17 mouse cellular contexts compared by ENCODE assay signal in the genomic region with DNA sequence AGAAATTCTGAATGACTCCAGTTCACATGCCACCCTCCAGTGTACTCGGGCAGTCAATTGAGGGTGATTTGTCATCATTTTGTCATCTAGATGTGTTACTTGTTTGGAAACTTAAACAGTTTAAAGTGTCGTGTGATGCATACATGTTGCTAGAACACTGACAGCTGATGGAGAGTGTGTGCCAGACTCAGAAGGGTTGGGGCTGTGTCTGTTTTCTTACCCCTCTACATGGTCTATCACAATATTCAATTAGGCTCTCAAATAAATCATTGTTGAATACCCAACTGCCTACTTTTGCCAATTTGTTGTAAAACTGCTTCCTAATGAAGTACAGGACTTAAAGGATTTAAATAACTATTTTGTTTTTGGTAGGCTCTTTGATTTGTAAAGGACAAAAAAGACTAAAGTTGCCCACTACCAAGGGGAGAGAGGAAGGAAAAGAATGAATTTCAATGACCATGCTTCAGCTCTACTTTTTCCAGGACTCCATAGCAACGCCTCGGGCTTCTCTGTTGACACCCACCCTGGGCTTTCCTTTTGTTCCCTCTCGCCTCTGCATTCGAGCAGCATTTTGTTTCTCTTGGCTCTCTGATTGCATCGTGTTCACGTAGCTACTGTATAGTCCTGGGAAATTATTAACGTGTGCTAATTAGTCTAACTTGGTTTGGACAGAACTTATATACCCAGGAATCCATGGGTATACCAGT. TPM values are rescaled to one million over a fixed set of nuclear protein-coding genes. Genes with fewer than 3 reads are reported as not detected.
DNase-seq lines count a peak whose midpoint lies in the region; ATAC-seq and TF ChIP-seq lines count a peak whose summit lies in the region.
"Had no signal": no experiment of that assay in that cellular context is flagged by ENCODE, and none has a peak within 500 bp of the region (broad histone marks: within the 10 kb centered on the region; RNA-seq: fewer than 3 reads in every experiment).

No protein-coding gene starts in this region.

- no peak for DNase-seq in left cerebral cortex, adult 2 months (ENCODE audit: extremely low spot score in 1 of 2, low spot score in 2 of 2)
- no peak for DNase-seq in left cerebral cortex, adult 8-10 months (ENCODE audit: low spot score in 2 of 2)
- DNase-seq in hindbrain, embryonic 11.5 days (ENCODE audit: low spot score), result peak; percentile 40
- DNase-seq in urinary bladder, adult 18-20 months (ENCODE audit: low spot score in 2 of 2), result no peak
- no peak for DNase-seq in cerebellum, postnatal 14 days
- DNase-seq in heart, postnatal 25 days (ENCODE audit: low spot score), result no peak
- DNase-seq: adrenal gland, adult 8-10 months; B cell, adult 2 months; cerebellum, postnatal 25 days; heart, adult 11 months; heart, postnatal 10 days; kidney, adult 8-10 months; right cerebral cortex, adult 18-20 months; thymus, postnatal 4 days had no signal

- no peak for TF ChIP-seq CTCF in left cerebral cortex, adult 2 months (IDR thresholded peaks at IDR 0.05)

- WGBS in hindbrain, embryonic 11.5 days, result 34% methylated on average over 9 of the region's 9 CpGs
- WGBS in midbrain, embryonic 13.5 days, result 31% methylated on average over 9 of the region's 9 CpGs

- ATAC-seq in hindbrain, embryonic 11.5 days (ENCODE audit: low FRiP score), result peak; percentile 76
- ATAC-seq in midbrain, embryonic 13.5 days, result peak; percentile 83

- intact Hi-C loops in left cerebral cortex, adult 2 months (cut with DNase I), result no loop called here
- intact Hi-C loops in heart, postnatal 25 days (cut with DNase I), result no loop called here

- H3K4me1 ChIP-seq in hindbrain, embryonic 11.5 days (replicated peaks; ENCODE audit: control insufficient read depth, insufficient read depth, low read length), result no peaks in the 10 kb centered on the region; the same call in 1 of the 2 replicates
- peaks cover 13% of the 10 kb centered on the region for H3K4me1 ChIP-seq in midbrain, embryonic 13.5 days (replicated peaks)
- H3K4me1 ChIP-seq: megakaryocyte, embryonic 14.5 days had no signal

- no peak overlapping the region for H3K4me3 ChIP-seq in left cerebral cortex, adult 2 months
- H3K4me3 ChIP-seq in hindbrain, embryonic 11.5 days (ENCODE audit: low read depth, low read length), result no peak overlapping the region
- H3K4me3 ChIP-seq in midbrain, embryonic 13.5 days (replicated peaks), result no peak overlapping the region
- H3K4me3 ChIP-seq: embryonic facial prominence, embryonic 15.5 days; megakaryocyte, embryonic 14.5 days had no signal

- no peaks in the 10 kb centered on the region for H3K36me3 ChIP-seq in hindbrain, embryonic 11.5 days (ENCODE audit: control insufficient read depth, insufficient read depth, low read length)
- H3K36me3 ChIP-seq in midbrain, embryonic 13.5 days, result peaks cover 12% of the 10 kb centered on the region

- H3K27me3 ChIP-seq in hindbrain, embryonic 11.5 days (ENCODE audit: control insufficient read depth, insufficient read depth, low read length), result no peaks in the 10 kb centered on the region
- no peaks in the 10 kb centered on the region for H3K27me3 ChIP-seq in midbrain, embryonic 13.5 days
- H3K27me3 ChIP-seq: embryonic facial prominence, embryonic 15.5 days; megakaryocyte, embryonic 14.5 days had no signal

- no peak overlapping the region for H3K4me2 ChIP-seq in hindbrain, embryonic 11.5 days (replicated peaks; ENCODE audit: low read depth, low read length)
- no peak overlapping the region for H3K4me2 ChIP-seq in midbrain, embryonic 13.5 days (replicated peaks)
- H3K4me2 ChIP-seq: embryonic facial prominence, embryonic 15.5 days had no signal

- no peak overlapping the region for H3K9ac ChIP-seq in hindbrain, embryonic 11.5 days (ENCODE audit: low read depth, low read length)
- H3K9ac ChIP-seq in midbrain, embryonic 13.5 days (replicated peaks), result no peak overlapping the region
- H3K9ac ChIP-seq: embryonic facial prominence, embryonic 15.5 days had no signal

- peak overlapping the region; percentile 4; the same call in 1 of the 2 replicates for H3K27ac ChIP-seq in left cerebral cortex, adult 2 months
- H3K27ac ChIP-seq in hindbrain, embryonic 11.5 days (ENCODE audit: low read depth, low read length), result peak overlapping the region; percentile 7; the same call in 1 of the 2 replicates
- H3K27ac ChIP-seq in midbrain, embryonic 13.5 days, result no peak overlapping the region
- H3K27ac ChIP-seq: embryonic facial prominence, embryonic 15.5 days had no signal

- H3K9me3 ChIP-seq in hindbrain, embryonic 11.5 days (ENCODE audit: control insufficient read depth, low read length), result no peaks in the 10 kb centered on the region
- no peaks in the 10 kb centered on the region for H3K9me3 ChIP-seq in midbrain, embryonic 13.5 days
- H3K9me3 ChIP-seq: embryonic facial prominence, embryonic 15.5 days; megakaryocyte, embryonic 14.5 days had no signal

RNA-seq across cellular contexts. Expression of a gene that starts 29.5 kb away (rescaled TPM):
- total RNA-seq in left cerebral cortex, adult 2 months (2021), result 100 to 1,000 TPM; 111 to 118 TPM
- total RNA-seq in left cerebral cortex, adult 8-10 months (2022), result 100 to 1,000 TPM; 118 to 153 (median 137) TPM
- 19.0 and 33.4 TPM in 2 replicates for polyA plus RNA-seq in hindbrain, embryonic 11.5 days (2014; fragmentation: Nextera tagmentation; extraction: Ambion mirVana)
- polyA plus RNA-seq in midbrain, embryonic 13.5 days (2015; fragmentation: Nextera tagmentation; extraction: Ambion mirVana), result 17.6 and 18.8 TPM in 2 replicates
- 10 to 100 TPM; 23.3 to 24.6 TPM for total RNA-seq in heart, postnatal 25 days (2021)

Comparison
In these comparisons a context has a peak if more than half of its experiments do, and no peak if none do; other contexts are left out.
1. RNA of a gene that starts 29.5 kb away (total RNA-seq): 118 to 153 TPM in left cerebral cortex, adult 8-10 months and 111 to 118 TPM in left cerebral cortex, adult 2 months; 23.3 to 24.6 TPM in heart, postnatal 25 days; every median in the first group is over 4 times any median in the second.